Mouse (Mus musculus): Measurements from ENCODE around the gene Mtmr12. TPM values are rescaled to one million over a fixed set of nuclear protein-coding genes. Genes with fewer than 3 reads are reported as not detected.
A peak's percentile ranks its signal among the peaks of the same experiment; 100 is the strongest.
"Not testable (repeated sequence)": the region's sequence is repeated elsewhere in the genome, so short reads cannot be mapped to it uniquely, and the experiment has no call there.

Gene Mtmr12
- 15.1 and 17.9 TPM in 2 replicates for polyA plus RNA-seq (2016; fragmentation: Nextera tagmentation; extraction: Ambion mirVana)

- Histone ChIP-seq H3K36me3 (no peaks in the 10 kb centered on the region), H3K4me1 (replicated peaks) (peaks cover 48% of the 10 kb centered on the region), H3K4me3 (peak within 1 kb of the TSS; percentile 87), H3K27ac (peak within 1 kb of the TSS; percentile 94), H3K27me3 (ENCODE audit: insufficient read depth, poor library complexity, severe bottlenecking) (peaks cover 8% of the 10 kb centered on the region; the same call in 1 of the 2 replicates), H3K9me3 (no peaks in the 10 kb centered on the region)
- WGBS, result 1% methylated on average over 58 of the region's 58 CpGs
- peak; percentile 100 for DNase-seq (ENCODE audit: low spot score)
Measured at GRCm38 (mm10) chr15:12204319-12205159, at the start of gene Mtmr12. TSS of gene Mtmr12 (plus strand) at chr15:12205028.

- H3K36me3 ChIP-seq, result peaks cover 91% of the 10 kb centered on the region
- WGBS, result 94% methylated on average over 5 of the region's 5 CpGs
Measured at GRCm38 (mm10) chr15:12178126-12178525, 26.7 kb upstream of the Mtmr12 start.

GRCm38 (mm10) chr15:12181181-12181805, 23.5 kb upstream of the Mtmr12 start:
- not testable (repeated sequence) for DNase-seq (ENCODE audit: low spot score); H3K27me3 ChIP-seq (ENCODE audit: insufficient read depth, poor library complexity, severe bottlenecking); H3K4me1 ChIP-seq (replicated peaks); H3K9me3 ChIP-seq; H3K27ac ChIP-seq; H3K4me3 ChIP-seq
- WGBS, result 93% methylated on average over 13 of the region's 13 CpGs
- H3K36me3 ChIP-seq, result peaks cover 93% of the 10 kb centered on the region

More at GRCm38 (mm10) chr15:12178126-12178525, 26.7 kb upstream of the Mtmr12 start:
- no peak for DNase-seq (ENCODE audit: low spot score)
- no peak overlapping the region for H3K27ac ChIP-seq
- no peaks in the 10 kb centered on the region for H3K27me3 ChIP-seq (ENCODE audit: insufficient read depth, poor library complexity, severe bottlenecking)
- H3K4me3 ChIP-seq, result no peak overlapping the region
- H3K9me3 ChIP-seq, result no peaks in the 10 kb centered on the region
- no peaks in the 10 kb centered on the region for H3K4me1 ChIP-seq (replicated peaks)

- 72% methylated on average over 25 of the region's 25 CpGs for WGBS
- Histone ChIP-seq H3K27ac (no peak overlapping the region), H3K9me3 (no peaks in the 10 kb centered on the region), H3K4me1 (replicated peaks) (peaks cover 13% of the 10 kb centered on the region), H3K36me3 (peaks cover 22% of the 10 kb centered on the region), H3K27me3 (ENCODE audit: insufficient read depth, poor library complexity, severe bottlenecking) (no peaks in the 10 kb centered on the region), H3K4me3 (0 out of 2 replicates have a peak overlapping the region, but pooled peaks have one; percentile 16)
- no peak for DNase-seq (ENCODE audit: low spot score)
Measured at GRCm38 (mm10) chr15:12193880-12194816, 10.7 kb upstream of the Mtmr12 start.

GRCm38 (mm10) chr15:12194817-12195735, 9.8 kb upstream of the Mtmr12 start:
- DNase-seq (ENCODE audit: low spot score), result no peak
- no peaks in the 10 kb centered on the region for H3K9me3 ChIP-seq
- H3K27ac ChIP-seq, result 0 out of 2 replicates have a peak overlapping the region, but pooled peaks have one; percentile 17
- peaks cover 19% of the 10 kb centered on the region for H3K36me3 ChIP-seq
- peaks cover 3% of the 10 kb centered on the region; the same call in 1 of the 2 replicates for H3K27me3 ChIP-seq (ENCODE audit: insufficient read depth, poor library complexity, severe bottlenecking)
- WGBS, result 78% methylated on average over 20 of the region's 20 CpGs
- H3K4me3 ChIP-seq, result 0 out of 2 replicates have a peak overlapping the region, but pooled peaks have one; percentile 16
- peaks cover 13% of the 10 kb centered on the region for H3K4me1 ChIP-seq (replicated peaks)

- no peak for DNase-seq (ENCODE audit: low spot score)
- Histone ChIP-seq H3K4me1 (replicated peaks) (peaks cover 13% of the 10 kb centered on the region), H3K9me3 (no peaks in the 10 kb centered on the region), H3K36me3 (peaks cover 10% of the 10 kb centered on the region), H3K27me3 (ENCODE audit: insufficient read depth, poor library complexity, severe bottlenecking) (peaks cover 3% of the 10 kb centered on the region; the same call in 1 of the 2 replicates), H3K4me3 (no peak overlapping the region), H3K27ac (0 out of 2 replicates have a peak overlapping the region, but pooled peaks have one; percentile 62)
- 78% methylated on average over 6 of the region's 6 CpGs for WGBS
Measured at GRCm38 (mm10) chr15:12195966-12196365, 8.9 kb upstream of the Mtmr12 start.

GRCm38 (mm10) chr15:12196410-12197191, 8.2 kb upstream of the Mtmr12 start:
- Histone ChIP-seq H3K36me3 (peaks cover 5% of the 10 kb centered on the region), H3K27me3 (ENCODE audit: insufficient read depth, poor library complexity, severe bottlenecking) (peaks cover 3% of the 10 kb centered on the region; the same call in 1 of the 2 replicates), H3K4me3 (no peak overlapping the region), H3K27ac (peak overlapping the region; percentile 62), H3K4me1 (replicated peaks) (peaks cover 13% of the 10 kb centered on the region), H3K9me3 (no peaks in the 10 kb centered on the region)
- WGBS, result 37% methylated on average over 22 of the region's 22 CpGs
- peak; percentile 71 for DNase-seq (ENCODE audit: low spot score)

- 92% methylated on average over 6 of the region's 6 CpGs for WGBS
Measured at GRCm38 (mm10) chr15:12197361-12197760, 7.5 kb upstream of the Mtmr12 start.

GRCm38 (mm10) chr15:12200021-12200420, 4.8 kb upstream of the Mtmr12 start:
- 93% methylated on average over 7 of the region's 7 CpGs for WGBS
- Histone ChIP-seq H3K27me3 (ENCODE audit: insufficient read depth, poor library complexity, severe bottlenecking) (peaks cover 3% of the 10 kb centered on the region; the same call in 1 of the 2 replicates), H3K9me3 (no peaks in the 10 kb centered on the region), H3K4me1 (replicated peaks) (peaks cover 25% of the 10 kb centered on the region), H3K4me3 (no peak overlapping the region), H3K36me3 (no peaks in the 10 kb centered on the region), H3K27ac (no peak overlapping the region)
- DNase-seq (ENCODE audit: low spot score), result no peak

More at GRCm38 (mm10) chr15:12197361-12197760, 7.5 kb upstream of the Mtmr12 start:
- H3K27ac ChIP-seq, result peak overlapping the region; percentile 62
- peaks cover 3% of the 10 kb centered on the region; the same call in 1 of the 2 replicates for H3K27me3 ChIP-seq (ENCODE audit: insufficient read depth, poor library complexity, severe bottlenecking)
- peaks cover 20% of the 10 kb centered on the region for H3K4me1 ChIP-seq (replicated peaks)
- DNase-seq (ENCODE audit: low spot score), result no peak
- H3K36me3 ChIP-seq, result no peaks in the 10 kb centered on the region; the same call in 1 of the 2 replicates
- no peaks in the 10 kb centered on the region for H3K9me3 ChIP-seq
- no peak overlapping the region for H3K4me3 ChIP-seq

GRCm38 (mm10) chr15:12201856-12202255, 3.0 kb upstream of the Mtmr12 start:
- Histone ChIP-seq H3K27ac (no peak overlapping the region), H3K9me3 (no peaks in the 10 kb centered on the region), H3K4me3 (no peak overlapping the region), H3K36me3 (no peaks in the 10 kb centered on the region), H3K4me1 (replicated peaks) (peaks cover 35% of the 10 kb centered on the region), H3K27me3 (ENCODE audit: insufficient read depth, poor library complexity, severe bottlenecking) (peaks cover 8% of the 10 kb centered on the region; the same call in 1 of the 2 replicates)
- no peak for DNase-seq (ENCODE audit: low spot score)

GRCm38 (mm10) chr15:12202456-12202855, 2.4 kb upstream of the Mtmr12 start:
- Histone ChIP-seq H3K9me3 (no peaks in the 10 kb centered on the region), H3K36me3 (no peaks in the 10 kb centered on the region), H3K4me1 (replicated peaks) (peaks cover 38% of the 10 kb centered on the region), H3K27ac (no peak overlapping the region), H3K27me3 (ENCODE audit: insufficient read depth, poor library complexity, severe bottlenecking) (peaks cover 8% of the 10 kb centered on the region; the same call in 1 of the 2 replicates), H3K4me3 (no peak overlapping the region)
- DNase-seq (ENCODE audit: low spot score), result no peak
- WGBS, result 82% methylated on average over 3 of the region's 3 CpGs

Measured in hindbrain, embryonic 10.5 days (tissue).